Mouse (Mus musculus) olfactory bulb, adult 2 months (tissue): ENCODE measurements around the gene Naa40.

Source experiments
- CTCF ChIP-seq: fragments of 200-500 bp; IDR thresholded peaks from 2 replicates; pipeline ENCODE4 v1.5.1; 2012; ENCODE audit warnings: low read depth, mild to moderate bottlenecking, low read length, moderate library complexity; ENCODE audit not compliant: insufficient read depth
- POLR2A ChIP-seq: fragments of 200-500 bp; IDR thresholded peaks from 2 replicates; pipeline ENCODE4 v1.6.1; 2012; ENCODE audit warnings: mild to moderate bottlenecking, low read depth, low read length, moderate library complexity; ENCODE audit not compliant: insufficient read depth

DNA sequence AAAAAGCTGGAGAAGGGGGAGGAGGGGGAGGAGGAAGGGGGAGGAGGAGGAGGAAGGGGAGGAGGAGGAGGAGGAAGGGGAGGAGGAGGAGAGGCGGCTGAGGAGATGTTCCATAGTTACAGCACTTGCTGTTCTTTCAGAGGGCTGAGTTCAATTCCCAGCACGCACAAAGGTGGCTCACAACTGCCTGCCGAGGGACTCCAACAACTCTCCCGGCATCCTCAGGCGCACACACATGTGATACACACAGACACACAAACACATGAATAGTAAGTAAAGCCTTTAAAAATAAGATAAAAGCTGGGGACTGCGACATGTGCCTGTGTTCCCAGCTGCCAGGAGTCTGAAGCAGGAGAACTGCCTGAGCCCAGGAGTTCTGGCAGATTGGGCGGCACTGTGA, 59.5 kb downstream of the Naa40 start:
- TF ChIP-seq CTCF (no peak), POLR2A (no peak)
